Mouse (Mus musculus) myocyte (in vitro differentiated cells): Measurements from ENCODE around the gene Tmprss7.

Experiments used
- E2F4 ChIP-seq: IDR thresholded peaks from one replicate; pipeline ENCODE4 v1.6.1; 2011; ENCODE audit warnings: mild to moderate bottlenecking, control low read depth, moderate library complexity; ENCODE audit not compliant: insufficient read depth
- MAX ChIP-seq: IDR thresholded peaks from one replicate; pipeline ENCODE4 v1.6.1; 2011; ENCODE audit warnings: low read depth, mild to moderate bottlenecking, control low read depth
- POLR2AphosphoS2 ChIP-seq: IDR thresholded peaks from one replicate; pipeline ENCODE4 v1.6.1; 2011; ENCODE audit warnings: low read depth, control low read depth; ENCODE audit not compliant: insufficient read length
- TCF12 ChIP-seq: IDR thresholded peaks from one replicate; pipeline ENCODE4 v1.6.1; 2011; ENCODE audit warnings: mild to moderate bottlenecking, control low read depth; ENCODE audit not compliant: poor library complexity, insufficient read depth, severe bottlenecking
- USF1 ChIP-seq: IDR thresholded peaks from one replicate; pipeline ENCODE4 v1.6.1; 2011; ENCODE audit warnings: low read depth, mild to moderate bottlenecking, control low read depth, moderate library complexity

- no peak for TF ChIP-seq TCF12
- no peak for TF ChIP-seq USF1
- no peak for TF ChIP-seq E2F4
- TF ChIP-seq MAX = no peak
- no peak for TF ChIP-seq POLR2AphosphoS2
These were observed 17.8 kb upstream of the Tmprss7 start for GRCm38 (mm10) chr16:45711263-45711662.
